Mouse (Mus musculus): ENCODE measurements around the gene Csnk1d. TPM values are rescaled to one million over a fixed set of nuclear protein-coding genes. Genes with fewer than 3 reads are reported as not detected.
A peak's percentile ranks its signal among the peaks of the same experiment; 100 is the strongest.

Gene Csnk1d
- polyA plus RNA-seq, 1 experiment = 87.4 TPM

DNA sequence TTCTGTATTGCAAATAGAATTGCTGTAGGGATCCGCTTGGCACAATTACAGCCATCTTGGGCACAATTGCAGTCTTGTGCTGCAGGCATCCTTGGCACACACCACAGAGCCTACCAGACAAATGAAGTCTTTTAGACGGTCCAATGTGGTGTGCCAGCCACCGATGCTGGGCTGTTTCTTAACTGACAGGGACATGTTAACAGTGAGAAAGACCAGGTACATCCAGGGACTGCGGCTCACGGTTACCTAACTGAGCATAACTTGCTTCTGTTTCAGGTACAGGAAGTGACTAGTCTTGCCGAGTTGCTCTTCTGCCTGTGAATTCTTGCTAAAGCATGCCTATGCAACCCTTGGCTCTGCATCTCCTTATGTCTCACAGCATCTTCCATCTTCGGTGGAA, 22.5 kb upstream of the Csnk1d start:
- no peak overlapping the region for H3K4me3 ChIP-seq (ENCODE audit: insufficient read depth, low read length)
- no peak overlapping the region for H3K27ac ChIP-seq (ENCODE audit: insufficient read depth, low read depth, low read length)
- H3K4me1 ChIP-seq (ENCODE audit: control insufficient read depth, insufficient read depth, low read length) = no peaks in the 10 kb centered on the region

DNA sequence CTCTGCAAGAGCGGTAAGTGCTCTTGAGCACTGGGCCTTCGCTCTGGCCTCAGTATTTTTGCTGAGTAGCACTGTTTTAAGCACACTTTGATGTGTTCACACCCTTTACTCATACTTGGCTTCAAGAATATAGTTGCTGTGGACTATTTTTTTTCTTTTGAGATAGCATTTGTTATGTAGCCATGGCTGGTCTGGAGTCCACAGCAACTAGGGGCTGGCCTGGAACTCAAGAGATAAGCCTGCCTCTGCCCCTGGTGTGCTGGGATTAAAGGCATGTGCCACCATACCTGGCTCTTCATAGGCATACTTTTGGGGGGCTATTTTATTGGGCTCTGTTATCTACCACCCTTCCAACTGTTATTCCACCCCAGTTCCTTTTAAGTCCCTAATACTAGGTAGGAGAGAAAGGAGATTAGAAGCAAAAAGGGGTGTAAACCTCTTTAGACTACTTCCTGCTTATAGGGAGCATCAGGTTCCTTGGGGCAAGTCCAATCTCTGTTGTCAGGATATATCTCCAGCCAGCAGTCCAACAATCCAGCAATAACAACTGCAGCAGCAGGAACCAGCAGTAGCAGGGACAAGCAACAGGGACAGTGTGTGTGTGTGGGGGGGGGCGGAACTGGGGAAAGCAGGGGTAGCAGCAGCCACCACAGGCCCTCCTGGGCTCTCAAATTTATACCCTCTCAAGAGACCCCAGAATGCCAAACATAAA, 19.1 kb upstream of the Csnk1d start:
- Histone ChIP-seq H3K4me1 (ENCODE audit: control insufficient read depth, insufficient read depth, low read length) (no peaks in the 10 kb centered on the region), H3K4me3 (ENCODE audit: insufficient read depth, low read length) (no peak overlapping the region), H3K27ac (ENCODE audit: insufficient read depth, low read depth, low read length) (no peak overlapping the region)
- TF ChIP-seq POLR2A (IDR thresholded peaks at IDR 0.05; ENCODE audit: borderline replicate concordance, low read depth, low read length) (no peak), CTCF (IDR thresholded peaks at IDR 0.05; ENCODE audit: low read depth, low read length) (no peak)

More for the DNA sequence above, 22.5 kb upstream of the Csnk1d start:
- no peak for TF ChIP-seq POLR2A (IDR thresholded peaks at IDR 0.05; ENCODE audit: borderline replicate concordance, low read depth, low read length)

DNA sequence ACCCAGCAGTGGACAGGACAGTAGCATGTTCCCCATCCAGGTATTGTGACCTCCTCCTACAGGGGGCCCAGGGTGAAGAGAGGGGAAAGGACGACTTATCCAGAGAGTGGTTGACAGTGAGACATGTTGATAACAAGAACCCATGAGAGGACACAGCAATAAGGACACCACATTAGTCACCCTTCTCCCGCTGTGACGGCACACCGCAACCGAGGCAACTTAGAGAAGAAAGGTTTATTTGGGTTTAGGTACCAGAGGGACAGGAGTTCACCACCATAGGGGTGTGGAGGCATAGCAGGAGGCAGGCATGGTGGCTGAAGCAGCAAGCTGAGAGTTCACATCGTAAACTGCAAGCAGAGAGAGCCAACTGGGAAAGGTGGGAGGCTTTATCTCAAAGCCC, 15.1 kb upstream of the Csnk1d start:
- no peak for TF ChIP-seq CTCF (IDR thresholded peaks at IDR 0.05; ENCODE audit: low read depth, low read length)
- TF ChIP-seq POLR2A (IDR thresholded peaks at IDR 0.05; ENCODE audit: borderline replicate concordance, low read depth, low read length) = no peak
- Histone ChIP-seq H3K4me3 (ENCODE audit: insufficient read depth, low read length) (no peak overlapping the region), H3K27ac (ENCODE audit: insufficient read depth, low read depth, low read length) (no peak overlapping the region), H3K4me1 (ENCODE audit: control insufficient read depth, insufficient read depth, low read length) (peaks cover 9% of the 10 kb centered on the region)

DNA sequence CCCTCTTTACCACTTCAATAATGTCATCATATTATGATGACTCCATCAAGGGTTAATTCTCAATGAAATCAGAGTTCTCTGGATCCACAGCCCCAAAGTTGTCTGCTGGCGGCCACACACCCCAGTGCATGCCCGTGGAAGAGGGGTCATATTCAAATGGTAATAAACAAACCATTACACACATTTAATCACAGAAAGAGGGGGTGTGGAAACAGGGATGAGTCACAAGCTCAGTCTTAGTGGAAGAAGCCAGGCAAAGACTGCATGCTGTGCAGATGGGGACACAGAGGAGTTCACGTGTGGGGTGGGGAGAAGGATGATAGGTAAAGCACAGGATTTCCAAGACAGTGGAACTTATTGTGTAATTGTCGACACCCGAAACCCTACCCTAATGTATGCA, 13.2 kb upstream of the Csnk1d start:
- TF ChIP-seq POLR2A (IDR thresholded peaks at IDR 0.05; ENCODE audit: borderline replicate concordance, low read depth, low read length) (no peak), CTCF (IDR thresholded peaks at IDR 0.05; ENCODE audit: low read depth, low read length) (no peak)
- no peak overlapping the region for H3K4me3 ChIP-seq (ENCODE audit: insufficient read depth, low read length)

DNA sequence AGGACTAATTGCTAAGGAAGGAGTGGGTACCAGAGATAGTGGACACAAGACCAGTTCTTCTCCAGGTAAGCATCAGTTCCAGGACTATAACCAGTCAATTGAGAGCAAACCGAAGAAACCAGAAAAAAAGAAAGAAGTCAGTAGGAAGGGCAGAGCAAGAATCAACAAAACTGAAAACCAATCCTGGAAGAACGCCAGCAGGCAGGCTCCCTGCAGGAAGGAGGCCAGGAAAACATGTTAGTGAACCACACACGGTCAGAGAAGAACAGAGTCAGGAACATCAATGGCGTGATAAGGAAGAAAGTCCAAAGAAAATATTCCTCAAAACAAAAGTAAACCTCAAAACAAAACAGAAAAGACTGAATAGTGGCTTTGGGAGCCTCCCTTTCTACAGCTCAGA, 10.8 kb upstream of the Csnk1d start:
- Histone ChIP-seq H3K4me3 (ENCODE audit: insufficient read depth, low read length) (no peak overlapping the region), H3K27ac (ENCODE audit: insufficient read depth, low read depth, low read length) (no peak overlapping the region), H3K4me1 (ENCODE audit: control insufficient read depth, insufficient read depth, low read length) (peaks cover 9% of the 10 kb centered on the region)
- TF ChIP-seq CTCF (IDR thresholded peaks at IDR 0.05; ENCODE audit: low read depth, low read length) (no peak), POLR2A (IDR thresholded peaks at IDR 0.05; ENCODE audit: borderline replicate concordance, low read depth, low read length) (no peak)

More for the DNA sequence above, 13.2 kb upstream of the Csnk1d start:
- Histone ChIP-seq H3K4me1 (ENCODE audit: control insufficient read depth, insufficient read depth, low read length) (peaks cover 9% of the 10 kb centered on the region), H3K27ac (ENCODE audit: insufficient read depth, low read depth, low read length) (no peak overlapping the region)

DNA sequence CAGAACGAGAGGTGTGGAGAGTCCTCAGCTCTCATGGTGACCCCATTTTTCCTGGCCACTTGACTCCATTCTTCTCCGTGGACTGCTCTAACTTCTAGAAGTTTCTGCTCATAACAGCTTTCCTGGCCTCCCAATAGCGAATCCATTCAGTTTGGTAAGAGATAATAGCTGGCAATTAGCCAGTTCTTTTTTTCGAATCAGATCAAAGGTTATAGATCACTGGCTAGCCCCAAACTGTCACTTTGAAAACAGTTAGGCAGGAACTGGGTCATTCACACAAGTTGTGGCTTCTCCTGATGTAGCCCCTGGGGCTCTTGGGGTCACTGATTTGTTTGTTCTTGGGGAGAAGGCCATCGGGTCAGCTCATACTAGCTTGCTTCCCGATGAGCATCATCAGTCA, 3.6 kb upstream of the Csnk1d start:
- H3K4me3 ChIP-seq (ENCODE audit: insufficient read depth, low read length) = no peak overlapping the region
- no peak for TF ChIP-seq CTCF (IDR thresholded peaks at IDR 0.05; ENCODE audit: low read depth, low read length)
- TF ChIP-seq POLR2A (IDR thresholded peaks at IDR 0.05; ENCODE audit: borderline replicate concordance, low read depth, low read length) = no peak
- H3K4me1 ChIP-seq (ENCODE audit: control insufficient read depth, insufficient read depth, low read length) = peaks cover 3% of the 10 kb centered on the region; the same call in 1 of the 2 replicates
- no peak overlapping the region for H3K27ac ChIP-seq (ENCODE audit: insufficient read depth, low read depth, low read length)

DNA sequence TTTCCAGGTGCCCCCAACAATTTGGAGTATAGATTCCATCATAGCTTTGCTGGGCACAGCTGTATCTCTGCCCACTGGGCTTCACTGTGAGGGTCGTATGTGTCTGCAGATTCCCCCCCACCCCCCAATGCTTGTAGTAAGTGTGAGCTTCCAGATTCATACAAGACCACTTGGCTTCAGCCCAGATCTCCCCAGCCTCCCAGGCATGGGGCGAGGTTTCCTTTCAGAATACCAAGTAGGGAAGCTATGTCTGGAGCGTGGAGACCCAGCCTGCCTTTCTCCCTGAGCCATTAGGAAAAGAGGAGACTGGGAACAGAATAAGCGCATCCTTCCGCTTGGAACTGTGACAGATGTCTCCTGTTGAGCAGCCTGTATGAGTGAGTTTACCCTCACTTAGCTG, 2.5 kb upstream of the Csnk1d start:
- Histone ChIP-seq H3K27ac (ENCODE audit: insufficient read depth, low read depth, low read length) (no peak overlapping the region), H3K4me3 (ENCODE audit: insufficient read depth, low read length) (no peak overlapping the region), H3K4me1 (ENCODE audit: control insufficient read depth, insufficient read depth, low read length) (peaks cover 13% of the 10 kb centered on the region)
- no peak for TF ChIP-seq CTCF (IDR thresholded peaks at IDR 0.05; ENCODE audit: low read depth, low read length)
- no peak for TF ChIP-seq POLR2A (IDR thresholded peaks at IDR 0.05; ENCODE audit: borderline replicate concordance, low read depth, low read length)

DNA sequence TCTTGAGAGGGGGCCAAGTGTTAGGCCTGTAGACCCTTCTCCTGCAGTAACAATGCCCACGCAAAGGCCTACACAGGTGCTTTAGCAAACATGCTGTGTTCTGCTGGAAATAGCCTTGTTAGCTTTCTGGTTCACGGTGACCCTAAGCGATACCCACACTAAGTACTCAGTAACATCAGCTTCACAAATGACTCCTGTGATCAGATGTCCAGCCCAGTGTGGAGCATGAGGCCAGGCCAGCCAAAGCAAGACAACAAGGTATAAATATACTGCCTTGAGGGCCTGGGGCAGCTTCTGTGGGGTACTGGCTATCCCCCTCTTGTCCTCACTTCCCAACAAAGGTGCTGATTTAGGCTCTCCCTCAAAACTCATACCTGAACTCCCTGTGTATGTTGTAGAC, 1.9 kb upstream of the Csnk1d start:
- Histone ChIP-seq H3K4me3 (ENCODE audit: insufficient read depth, low read length) (no peak overlapping the region), H3K27ac (ENCODE audit: insufficient read depth, low read depth, low read length) (no peak overlapping the region), H3K4me1 (ENCODE audit: control insufficient read depth, insufficient read depth, low read length) (peaks cover 18% of the 10 kb centered on the region)
- TF ChIP-seq POLR2A (IDR thresholded peaks at IDR 0.05; ENCODE audit: borderline replicate concordance, low read depth, low read length) = no peak
- no peak for TF ChIP-seq CTCF (IDR thresholded peaks at IDR 0.05; ENCODE audit: low read depth, low read length)

DNA sequence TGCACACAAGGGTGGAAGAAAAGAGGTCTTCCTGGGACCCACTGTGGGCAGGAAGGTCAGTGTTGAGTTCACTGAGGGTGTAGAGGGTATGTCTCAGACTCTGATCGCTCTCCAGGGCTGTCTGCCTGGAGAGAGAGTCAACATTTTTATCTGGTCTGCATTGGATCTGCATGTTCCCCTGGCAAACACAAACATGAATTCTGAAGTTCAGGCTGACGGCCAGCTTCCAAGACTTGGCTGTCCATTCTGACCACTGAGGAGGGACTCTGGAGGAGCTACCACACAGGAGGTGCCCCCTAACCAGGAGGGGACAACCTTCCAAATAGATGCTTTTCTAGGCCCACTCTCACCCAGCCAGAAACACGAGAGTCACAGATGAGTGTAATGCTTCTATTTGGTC, 661 bp upstream of the Csnk1d start:
- Histone ChIP-seq H3K4me3 (ENCODE audit: insufficient read depth, low read length) (peak overlapping the region; percentile 69), H3K4me1 (ENCODE audit: control insufficient read depth, insufficient read depth, low read length) (peaks cover 23% of the 10 kb centered on the region), H3K27ac (ENCODE audit: insufficient read depth, low read depth, low read length) (no peak overlapping the region)
- no peak for TF ChIP-seq CTCF (IDR thresholded peaks at IDR 0.05; ENCODE audit: low read depth, low read length)
- TF ChIP-seq POLR2A (IDR thresholded peaks at IDR 0.05; ENCODE audit: borderline replicate concordance, low read depth, low read length) = no peak

DNA sequence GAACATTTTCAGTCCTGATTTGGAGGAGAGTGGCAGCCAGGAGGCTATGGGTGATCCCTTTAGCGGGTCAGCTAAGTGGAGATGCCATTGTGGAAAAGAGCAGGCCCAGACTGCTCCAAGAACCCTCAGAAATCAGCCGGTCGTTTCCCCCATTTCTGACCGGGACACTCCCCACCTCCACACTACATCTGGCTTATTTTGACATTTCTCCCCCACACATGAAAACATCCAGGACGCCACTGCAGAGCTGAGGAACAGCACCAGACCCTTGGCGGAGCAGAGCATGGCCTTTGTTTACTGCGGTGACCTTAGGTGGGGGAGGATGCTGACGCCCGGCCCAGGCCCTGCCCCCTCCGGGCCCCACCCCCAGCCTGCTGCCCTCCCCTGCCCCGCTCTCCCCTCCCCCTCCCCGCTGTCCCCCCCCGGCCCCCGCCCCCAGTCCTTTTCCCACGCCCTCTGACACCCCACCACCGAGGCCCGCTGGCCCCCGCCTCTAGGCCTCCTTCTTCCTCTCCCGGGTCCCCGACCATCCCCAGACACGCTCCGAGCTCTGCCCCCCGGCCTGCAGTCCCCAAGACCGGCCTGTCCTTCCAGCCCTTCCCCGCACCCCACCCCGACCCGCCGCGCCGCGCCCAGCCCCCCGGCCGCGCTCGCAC, 876 bp downstream of the Csnk1d start:
- Histone ChIP-seq H3K4me1 (ENCODE audit: control insufficient read depth, insufficient read depth, low read length) (peaks cover 27% of the 10 kb centered on the region), H3K27ac (ENCODE audit: insufficient read depth, low read depth, low read length) (peak overlapping the region; percentile 82), H3K4me3 (ENCODE audit: insufficient read depth, low read length) (peak overlapping the region; percentile 85)
- TF ChIP-seq CTCF (IDR thresholded peaks at IDR 0.05; ENCODE audit: low read depth, low read length) (no peak), POLR2A (IDR thresholded peaks at IDR 0.05; ENCODE audit: borderline replicate concordance, low read depth, low read length) (no peak)
